Mouse (Mus musculus): ENCODE results near the gene Hmgn5. TPM values are rescaled to one million over a fixed set of nuclear protein-coding genes. Genes with fewer than 3 reads are reported as not detected.

Gene Hmgn5
- polyA plus RNA-seq (2012; rRNA removed) = 0.38 and 1.2 TPM in 2 replicates

- peak within 1 kb of the TSS; percentile 84 for H3K4me3 ChIP-seq (ENCODE audit: control insufficient read depth, low read depth, low read length)
- peaks cover 2% of the 10 kb centered on the region; the same call in 1 of the 2 replicates for H3K4me1 ChIP-seq (ENCODE audit: control insufficient read depth, insufficient read depth, low read length)
- TF ChIP-seq POLR2A (IDR thresholded peaks at IDR 0.05; ENCODE audit: control insufficient read depth, low read depth, low read length) (no peak; the same call in 1 of the 2 replicates), CTCF (IDR thresholded peaks at IDR 0.05; ENCODE audit: control insufficient read depth, insufficient read depth, insufficient replicate concordance, low read depth, low read length) (no peak)
- H3K27me3 ChIP-seq (ENCODE audit: control insufficient read depth, insufficient read depth, low read length) = no peaks in the 10 kb centered on the region
- peak within 1 kb of the TSS; percentile 78 for H3K27ac ChIP-seq (ENCODE audit: control insufficient read depth, insufficient read depth, low read depth, low read length)
- no peaks in the 10 kb centered on the region for H3K36me3 ChIP-seq (ENCODE audit: control insufficient read depth, insufficient read depth, low read length)
Observed at GRCm38 (mm10) chrX:109013283-109013682, at the start of gene Hmgn5. Gene Hmgn5, minus strand, starts transcription at chrX:109013404.

DNA sequence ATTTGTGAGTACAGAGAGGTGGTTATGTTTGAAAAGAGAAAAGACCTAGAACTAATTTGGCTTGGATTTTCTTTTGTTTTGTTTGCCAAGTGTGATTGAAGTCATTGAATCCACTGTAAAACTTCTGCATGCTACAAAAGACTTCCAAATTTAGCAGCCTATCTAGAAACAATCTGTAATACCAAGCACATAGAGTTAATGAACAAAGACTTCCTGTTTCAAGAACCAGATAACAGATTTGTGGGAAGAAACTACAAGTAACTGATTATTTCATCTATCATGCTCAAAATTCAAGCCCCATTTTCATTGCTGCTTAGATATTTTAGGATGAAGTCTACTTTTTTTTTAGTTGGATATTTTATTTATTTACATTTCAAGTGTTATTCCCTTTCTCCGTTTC lies 34.6 kb upstream of the Hmgn5 start:
- TF ChIP-seq CTCF (IDR thresholded peaks at IDR 0.05; ENCODE audit: control insufficient read depth, insufficient read depth, insufficient replicate concordance, low read depth, low read length) = no peak
- TF ChIP-seq POLR2A (IDR thresholded peaks at IDR 0.05; ENCODE audit: control insufficient read depth, low read depth, low read length) = no peak
- Histone ChIP-seq H3K27me3 (ENCODE audit: control insufficient read depth, insufficient read depth, low read length) (no peaks in the 10 kb centered on the region), H3K36me3 (ENCODE audit: control insufficient read depth, insufficient read depth, low read length) (no peaks in the 10 kb centered on the region), H3K27ac (ENCODE audit: control insufficient read depth, insufficient read depth, low read depth, low read length) (no peak overlapping the region), H3K4me1 (ENCODE audit: control insufficient read depth, insufficient read depth, low read length) (no peaks in the 10 kb centered on the region), H3K4me3 (ENCODE audit: control insufficient read depth, low read depth, low read length) (no peak overlapping the region)

GRCm38 (mm10) chrX:109026224-109026623 lies 13.0 kb upstream of the Hmgn5 start:
- TF ChIP-seq CTCF (IDR thresholded peaks at IDR 0.05; ENCODE audit: control insufficient read depth, insufficient read depth, insufficient replicate concordance, low read depth, low read length) (no peak), POLR2A (IDR thresholded peaks at IDR 0.05; ENCODE audit: control insufficient read depth, low read depth, low read length) (no peak)
- Histone ChIP-seq H3K36me3 (ENCODE audit: control insufficient read depth, insufficient read depth, low read length) (no peaks in the 10 kb centered on the region), H3K27ac (ENCODE audit: control insufficient read depth, insufficient read depth, low read depth, low read length) (no peak overlapping the region), H3K4me1 (ENCODE audit: control insufficient read depth, insufficient read depth, low read length) (no peaks in the 10 kb centered on the region), H3K4me3 (ENCODE audit: control insufficient read depth, low read depth, low read length) (no peak overlapping the region), H3K27me3 (ENCODE audit: control insufficient read depth, insufficient read depth, low read length) (no peaks in the 10 kb centered on the region)

- TF ChIP-seq POLR2A (IDR thresholded peaks at IDR 0.05; ENCODE audit: control insufficient read depth, low read depth, low read length) = no peak
- TF ChIP-seq CTCF (IDR thresholded peaks at IDR 0.05; ENCODE audit: control insufficient read depth, insufficient read depth, insufficient replicate concordance, low read depth, low read length) = no peak
- no peak overlapping the region for H3K27ac ChIP-seq (ENCODE audit: control insufficient read depth, insufficient read depth, low read depth, low read length)
- no peaks in the 10 kb centered on the region for H3K4me1 ChIP-seq (ENCODE audit: control insufficient read depth, insufficient read depth, low read length)
Observed at GRCm38 (mm10) chrX:109020858-109021257, 7.7 kb upstream of the Hmgn5 start.

GRCm38 (mm10) chrX:109014166-109014565 lies 962 bp upstream of the Hmgn5 start:
- H3K27ac ChIP-seq (ENCODE audit: control insufficient read depth, insufficient read depth, low read depth, low read length) = no peak overlapping the region

More at GRCm38 (mm10) chrX:109020858-109021257, 7.7 kb upstream of the Hmgn5 start:
- no peaks in the 10 kb centered on the region for H3K36me3 ChIP-seq (ENCODE audit: control insufficient read depth, insufficient read depth, low read length)
- H3K4me3 ChIP-seq (ENCODE audit: control insufficient read depth, low read depth, low read length) = no peak overlapping the region
- H3K27me3 ChIP-seq (ENCODE audit: control insufficient read depth, insufficient read depth, low read length) = no peaks in the 10 kb centered on the region

DNA sequence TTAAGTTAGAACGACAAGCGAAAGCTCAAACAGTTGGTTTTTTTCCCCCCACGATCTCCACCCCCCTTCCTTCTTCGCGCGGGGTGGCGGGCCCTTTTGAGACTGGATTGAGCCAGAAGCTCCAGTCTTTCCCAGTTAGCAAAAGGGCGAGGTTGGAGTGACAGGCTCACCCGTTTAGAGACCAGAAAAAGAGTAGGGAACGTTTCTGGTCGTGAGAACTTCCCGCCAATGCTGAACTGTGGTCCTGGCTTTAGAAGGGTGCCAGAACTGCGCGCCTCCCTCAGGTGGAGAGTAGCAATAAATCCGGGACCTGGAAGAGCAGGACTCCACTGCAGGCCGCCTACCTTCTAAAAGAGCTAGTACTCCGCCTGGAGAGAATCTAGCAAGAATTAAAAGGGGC lies 482 bp upstream of the Hmgn5 start:
- Histone ChIP-seq H3K4me3 (ENCODE audit: control insufficient read depth, low read depth, low read length) (peak overlapping the region; percentile 84), H3K27ac (ENCODE audit: control insufficient read depth, insufficient read depth, low read depth, low read length) (peak overlapping the region; percentile 78), H3K4me1 (ENCODE audit: control insufficient read depth, insufficient read depth, low read length) (peaks cover 2% of the 10 kb centered on the region; the same call in 1 of the 2 replicates), H3K27me3 (ENCODE audit: control insufficient read depth, insufficient read depth, low read length) (no peaks in the 10 kb centered on the region), H3K36me3 (ENCODE audit: control insufficient read depth, insufficient read depth, low read length) (no peaks in the 10 kb centered on the region)
- TF ChIP-seq POLR2A (IDR thresholded peaks at IDR 0.05; ENCODE audit: control insufficient read depth, low read depth, low read length) (no peak), CTCF (IDR thresholded peaks at IDR 0.05; ENCODE audit: control insufficient read depth, insufficient read depth, insufficient replicate concordance, low read depth, low read length) (no peak)

More at GRCm38 (mm10) chrX:109014166-109014565, 962 bp upstream of the Hmgn5 start:
- Histone ChIP-seq H3K27me3 (ENCODE audit: control insufficient read depth, insufficient read depth, low read length) (no peaks in the 10 kb centered on the region), H3K36me3 (ENCODE audit: control insufficient read depth, insufficient read depth, low read length) (no peaks in the 10 kb centered on the region), H3K4me3 (ENCODE audit: control insufficient read depth, low read depth, low read length) (no peak overlapping the region), H3K4me1 (ENCODE audit: control insufficient read depth, insufficient read depth, low read length) (peaks cover 2% of the 10 kb centered on the region; the same call in 1 of the 2 replicates)
- TF ChIP-seq CTCF (IDR thresholded peaks at IDR 0.05; ENCODE audit: control insufficient read depth, insufficient read depth, insufficient replicate concordance, low read depth, low read length) = no peak
- TF ChIP-seq POLR2A (IDR thresholded peaks at IDR 0.05; ENCODE audit: control insufficient read depth, low read depth, low read length) = no peak

DNA sequence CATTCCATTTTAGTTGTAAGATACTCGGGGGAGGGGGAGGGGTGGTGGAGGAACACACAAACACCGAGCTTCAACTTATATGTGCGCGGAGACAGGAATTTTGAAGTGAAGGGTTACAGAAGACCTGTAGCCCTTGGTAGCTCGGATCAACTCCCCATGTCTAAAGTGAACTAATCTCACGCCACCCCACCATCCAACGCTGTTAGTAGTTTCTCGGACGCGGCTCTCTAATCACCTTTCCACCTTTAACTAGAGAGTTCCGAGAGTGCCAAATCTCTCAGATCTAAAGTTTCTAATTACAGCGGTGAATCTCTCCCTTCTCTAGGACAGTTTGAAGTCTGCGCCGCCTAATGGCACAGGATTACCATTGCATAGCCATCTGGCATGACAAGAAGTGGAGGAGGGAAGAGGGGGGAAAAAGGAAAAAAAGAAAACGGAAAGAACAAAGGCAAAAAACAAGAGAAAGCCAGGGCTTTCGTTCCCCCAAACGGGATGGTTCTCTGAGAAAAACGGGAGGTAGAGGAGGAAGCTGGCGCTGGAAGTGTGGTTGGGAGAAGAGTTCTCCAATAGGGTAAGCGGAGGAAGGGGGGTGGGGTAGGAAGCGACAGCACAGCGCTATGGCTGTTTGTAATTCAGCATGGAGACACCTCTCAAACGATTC lies 703 bp downstream of the Hmgn5 start:
- Histone ChIP-seq H3K27ac (ENCODE audit: control insufficient read depth, insufficient read depth, low read depth, low read length) (peak overlapping the region; percentile 65), H3K36me3 (ENCODE audit: control insufficient read depth, insufficient read depth, low read length) (no peaks in the 10 kb centered on the region), H3K27me3 (ENCODE audit: control insufficient read depth, insufficient read depth, low read length) (no peaks in the 10 kb centered on the region), H3K4me1 (ENCODE audit: control insufficient read depth, insufficient read depth, low read length) (peaks cover 2% of the 10 kb centered on the region; the same call in 1 of the 2 replicates), H3K4me3 (ENCODE audit: control insufficient read depth, low read depth, low read length) (peak overlapping the region; percentile 84)
- TF ChIP-seq CTCF (IDR thresholded peaks at IDR 0.05; ENCODE audit: control insufficient read depth, insufficient read depth, insufficient replicate concordance, low read depth, low read length) (no peak), POLR2A (IDR thresholded peaks at IDR 0.05; ENCODE audit: control insufficient read depth, low read depth, low read length) (no peak)
